Mouse (Mus musculus) monocyte, adult 2 months (primary cell): Measurements from ENCODE around the gene Adam34.
"Not testable (repeated sequence)": the region's sequence is repeated elsewhere in the genome, so short reads cannot be mapped to it uniquely, and the experiment has no call there.

Experiments
- DNase-seq, 2 experiments: peaks; one replicate each; pipeline ENCODE4 v3.0.0; 2022; ENCODE audit warnings: low spot score in 2 of 2, low read depth in 1 of 2

Gene Adam34

GRCm38 (mm10) chr8:43709949-43710348 lies at the start of gene Adam34:
Gene Adam34 (minus strand): TSS chr8:43710049.
- DNase-seq: no peak

- no peak for DNase-seq
These were observed 82.7 kb downstream of the Adam34 start, which contains the start of gene Gm5346 for GRCm38 (mm10) chr8:43627176-43627575. Gene Gm5346 (minus strand): TSS chr8:43627276.

GRCm38 (mm10) chr8:43616046-43616445 lies 93.8 kb downstream of the Adam34 start:
- DNase-seq: no peak

- DNase-seq: not testable (repeated sequence)
These were observed 106.2 kb downstream of the Adam34 start for GRCm38 (mm10) chr8:43603657-43604056.

- DNase-seq: not testable (repeated sequence)
These were observed 106.7 kb downstream of the Adam34 start for GRCm38 (mm10) chr8:43603166-43603565.
